Comparison of ENCODE assay signal across 9 mouse cellular contexts in genomic region chr15:82126690-82127089, GRCm38 (mm10). TPM values are rescaled to one million over a fixed set of nuclear protein-coding genes. Genes with fewer than 3 reads are reported as not detected.
DNase-seq lines count a peak whose midpoint lies in the region; ATAC-seq and TF ChIP-seq lines count a peak whose summit lies in the region.
"Not testable (repeated sequence)": the region's sequence is repeated elsewhere in the genome, so short reads cannot be mapped to it uniquely, and the experiment has no call there.
"Had no signal": no experiment of that assay in that cellular context is flagged by ENCODE, and none has a peak within 500 bp of the region (broad histone marks: within the 10 kb centered on the region; RNA-seq: fewer than 3 reads in every experiment).

No protein-coding gene starts in this region.

- not testable (repeated sequence) for ATAC-seq in embryonic facial prominence, embryonic 13.5 days (ENCODE audit: insufficient number of reproducible peaks, insufficient read depth, low FRiP score, low TSS enrichment, low read depth); hindbrain, embryonic 14.5 days (ENCODE audit: low FRiP score); liver, embryonic 11.5 days (replicated peaks; ENCODE audit: low FRiP score); lung, embryonic 16.5 days (ENCODE audit: low read depth); midbrain, postnatal 0 days (ENCODE audit: low FRiP score)

- not testable (repeated sequence) for H3K9ac ChIP-seq in embryonic facial prominence, embryonic 13.5 days; hindbrain, embryonic 14.5 days; midbrain, postnatal 0 days (replicated peaks; ENCODE audit: low read length, poor library complexity, severe bottlenecking)
- peak overlapping the region; percentile 56; the same call in 1 of the 2 replicates for H3K9ac ChIP-seq in liver, embryonic 11.5 days (ENCODE audit: low read depth, low read length)
- H3K9ac ChIP-seq in lung, embryonic 16.5 days (ENCODE audit: low read length) = peak overlapping the region; percentile 67

- not testable (repeated sequence) for H3K27ac ChIP-seq in embryonic facial prominence, embryonic 13.5 days; hindbrain, embryonic 14.5 days; liver, embryonic 11.5 days (ENCODE audit: low read depth, low read length); lung, embryonic 16.5 days (ENCODE audit: low read length); midbrain, postnatal 0 days (ENCODE audit: low read depth, low read length)
- peak overlapping the region; percentile 45; the same call in 1 of the 2 replicates for H3K27ac ChIP-seq in small intestine, adult 2 months (ENCODE audit: insufficient read depth, low read depth, low read length)

- not testable (repeated sequence) for TF ChIP-seq POLR2A in small intestine, adult 2 months (IDR thresholded peaks at IDR 0.05; ENCODE audit: low read depth, low read length)

- H3K4me3 ChIP-seq in embryonic facial prominence, embryonic 13.5 days; hindbrain, embryonic 14.5 days (replicated peaks; ENCODE audit: low read length); liver, embryonic 11.5 days (ENCODE audit: low read depth, low read length); lung, embryonic 16.5 days (ENCODE audit: low read length); midbrain, postnatal 0 days (ENCODE audit: low read depth, low read length); small intestine, adult 2 months (ENCODE audit: low read depth, low read length): not testable (repeated sequence)

- H3K4me2 ChIP-seq in embryonic facial prominence, embryonic 13.5 days = peak overlapping the region; percentile 80; the same call in 1 of the 2 replicates
- H3K4me2 ChIP-seq in hindbrain, embryonic 14.5 days (replicated peaks) = peak overlapping the region; percentile 95; the same call in 1 of the 2 replicates
- H3K4me2 ChIP-seq in liver, embryonic 11.5 days = peak overlapping the region; percentile 84
- not testable (repeated sequence) for H3K4me2 ChIP-seq in lung, embryonic 16.5 days (ENCODE audit: low read depth, low read length)
- peak overlapping the region; percentile 54; the same call in 1 of the 2 replicates for H3K4me2 ChIP-seq in midbrain, postnatal 0 days (ENCODE audit: low read depth, low read length, poor library complexity, severe bottlenecking)

- H3K27me3 ChIP-seq in embryonic facial prominence, embryonic 13.5 days; hindbrain, embryonic 14.5 days (ENCODE audit: control insufficient read depth, insufficient read depth, low read length); liver, embryonic 11.5 days (replicated peaks; ENCODE audit: control insufficient read depth, insufficient read depth, low read length); lung, embryonic 16.5 days (ENCODE audit: control insufficient read depth, insufficient read depth, low read depth, low read length); midbrain, postnatal 0 days (ENCODE audit: insufficient read depth, low read length); small intestine, adult 2 months (ENCODE audit: control insufficient read depth, insufficient read depth, low read length): not testable (repeated sequence)

- H3K36me3 ChIP-seq in embryonic facial prominence, embryonic 13.5 days; hindbrain, embryonic 14.5 days (replicated peaks; ENCODE audit: control insufficient read depth, insufficient read depth); liver, embryonic 11.5 days (ENCODE audit: control insufficient read depth, insufficient read depth, low read length); lung, embryonic 16.5 days (ENCODE audit: control insufficient read depth, insufficient read depth, low read length); midbrain, postnatal 0 days (ENCODE audit: insufficient read depth, low read length); small intestine, adult 2 months (ENCODE audit: control insufficient read depth, insufficient read depth, low read length): not testable (repeated sequence)

- H3K9me3 ChIP-seq in embryonic facial prominence, embryonic 13.5 days; hindbrain, embryonic 14.5 days (ENCODE audit: control insufficient read depth, low read length); liver, embryonic 11.5 days (ENCODE audit: control insufficient read depth, low read length); lung, embryonic 16.5 days (ENCODE audit: control insufficient read depth, low read length); midbrain, postnatal 0 days (ENCODE audit: low read length): not testable (repeated sequence)

- not testable (repeated sequence) for TF ChIP-seq CTCF in midbrain, postnatal 0 days (IDR thresholded peaks at IDR 0.05); small intestine, adult 2 months (IDR thresholded peaks at IDR 0.05; ENCODE audit: extremely low read depth, insufficient read length, insufficient replicate concordance, low read depth, low read length)

- peaks cover 19% of the 10 kb centered on the region for H3K4me1 ChIP-seq in embryonic facial prominence, embryonic 13.5 days
- H3K4me1 ChIP-seq in hindbrain, embryonic 14.5 days (replicated peaks; ENCODE audit: control insufficient read depth, insufficient read depth, low read length) = peaks cover 13% of the 10 kb centered on the region
- peaks cover 13% of the 10 kb centered on the region for H3K4me1 ChIP-seq in liver, embryonic 11.5 days (replicated peaks; ENCODE audit: control insufficient read depth, insufficient read depth, low read length)
- not testable (repeated sequence) for H3K4me1 ChIP-seq in lung, embryonic 16.5 days (replicated peaks; ENCODE audit: control insufficient read depth, insufficient read depth, low read length); midbrain, postnatal 0 days (ENCODE audit: insufficient read depth, low read length); small intestine, adult 2 months (ENCODE audit: control insufficient read depth, insufficient read depth, insufficient read length, low read length)

- DNase-seq in heart, adult 11 months = peak; percentile 94
- DNase-seq in hindbrain, embryonic 14.5 days (ENCODE audit: low spot score); liver, embryonic 11.5 days (ENCODE audit: low spot score); midbrain, postnatal 0 days (ENCODE audit: low spot score): not testable (repeated sequence)

- WGBS in embryonic facial prominence, embryonic 13.5 days = 76% methylated on average over 4 of the region's 4 CpGs
- 80% methylated on average over 4 of the region's 4 CpGs for WGBS in hindbrain, embryonic 14.5 days
- WGBS in liver, embryonic 11.5 days = 91% methylated on average over 4 of the region's 4 CpGs
- 80% methylated on average over 4 of the region's 4 CpGs for WGBS in lung, embryonic 16.5 days
- WGBS in midbrain, postnatal 0 days = 82% methylated on average over 4 of the region's 4 CpGs
- 86% methylated on average over 4 of the region's 4 CpGs for WGBS in small intestine, adult 2 months

RNA-seq across cellular contexts. Expression of gene Ccdc134, which starts 1.0 kb away (rescaled TPM):
- polyA plus RNA-seq in embryonic facial prominence, embryonic 13.5 days (2015; fragmentation: Nextera tagmentation; extraction: Ambion mirVana) = 22.7 and 26.8 TPM in 2 replicates
- 12.9 and 13.8 TPM in 2 replicates for polyA plus RNA-seq in hindbrain, embryonic 14.5 days (2014; fragmentation: Nextera tagmentation; extraction: Ambion mirVana)
- polyA plus RNA-seq in liver, embryonic 11.5 days (2014; fragmentation: Nextera tagmentation; extraction: Ambion mirVana) = 17.1 and 17.5 TPM in 2 replicates
- polyA plus RNA-seq in lung, embryonic 16.5 days (2015; fragmentation: Nextera tagmentation; extraction: Ambion mirVana) = 16.9 and 17.1 TPM in 2 replicates
- total RNA-seq in midbrain, postnatal 0 days (2014; rRNA removed) = 8.4 and 8.7 TPM in 2 replicates
- 6.9 and 7.7 TPM in 2 replicates for polyA plus RNA-seq in midbrain, postnatal 0 days (2015; fragmentation: Nextera tagmentation; extraction: Ambion mirVana)
- 5.6 and 6.9 TPM in 2 replicates for polyA plus RNA-seq in small intestine, adult 2 months (2012; rRNA removed)

RNA-seq across cellular contexts. Expression of gene Srebf2, which starts 20.3 kb away (rescaled TPM):
- 146 and 160 TPM in 2 replicates for polyA plus RNA-seq in embryonic facial prominence, embryonic 13.5 days (2015; fragmentation: Nextera tagmentation; extraction: Ambion mirVana)
- polyA plus RNA-seq in hindbrain, embryonic 14.5 days (2014; fragmentation: Nextera tagmentation; extraction: Ambion mirVana) = 153 and 154 TPM in 2 replicates
- 99.7 and 101 TPM in 2 replicates for polyA plus RNA-seq in liver, embryonic 11.5 days (2014; fragmentation: Nextera tagmentation; extraction: Ambion mirVana)
- polyA plus RNA-seq in lung, embryonic 16.5 days (2015; fragmentation: Nextera tagmentation; extraction: Ambion mirVana) = 105 and 108 TPM in 2 replicates
- total RNA-seq in midbrain, postnatal 0 days (2014; rRNA removed) = 204 and 245 TPM in 2 replicates
- 141 and 150 TPM in 2 replicates for polyA plus RNA-seq in midbrain, postnatal 0 days (2015; fragmentation: Nextera tagmentation; extraction: Ambion mirVana)
- polyA plus RNA-seq in small intestine, adult 2 months (2012; rRNA removed) = 144 and 240 TPM in 2 replicates

RNA-seq across cellular contexts. Expression of gene Mei1, which starts 56.9 kb away (rescaled TPM):
- 0.15 TPM in 1 of 2 replicates, not detected in the other for polyA plus RNA-seq in embryonic facial prominence, embryonic 13.5 days (2015; fragmentation: Nextera tagmentation; extraction: Ambion mirVana)
- polyA plus RNA-seq in hindbrain, embryonic 14.5 days (2014; fragmentation: Nextera tagmentation; extraction: Ambion mirVana) = 0.08 and 0.09 TPM in 2 replicates
- polyA plus RNA-seq in liver, embryonic 11.5 days (2014; fragmentation: Nextera tagmentation; extraction: Ambion mirVana) = not detected in 2 replicates
- polyA plus RNA-seq in lung, embryonic 16.5 days (2015; fragmentation: Nextera tagmentation; extraction: Ambion mirVana) = not detected in 2 replicates
- total RNA-seq in midbrain, postnatal 0 days (2014; rRNA removed) = not detected in 2 replicates
- 0.12 and 0.16 TPM in 2 replicates for polyA plus RNA-seq in midbrain, postnatal 0 days (2015; fragmentation: Nextera tagmentation; extraction: Ambion mirVana)
- polyA plus RNA-seq in small intestine, adult 2 months (2012; rRNA removed) = 0.04 and 0.05 TPM in 2 replicates
- total RNA-seq: megakaryocyte progenitor cell, adult 5-6 weeks had no signal
- polyA plus RNA-seq: heart, embryonic 11.5 days had no signal
